Mouse (Mus musculus): ENCODE measurements around the gene Plin5. TPM values are rescaled to one million over a fixed set of nuclear protein-coding genes. Genes with fewer than 3 reads are reported as not detected.
"Not testable (repeated sequence)": the region's sequence is repeated elsewhere in the genome, so short reads cannot be mapped to it uniquely, and the experiment has no call there.

The Plin5 gene
- total RNA-seq, 1 experiment: 1.4 TPM

DNA sequence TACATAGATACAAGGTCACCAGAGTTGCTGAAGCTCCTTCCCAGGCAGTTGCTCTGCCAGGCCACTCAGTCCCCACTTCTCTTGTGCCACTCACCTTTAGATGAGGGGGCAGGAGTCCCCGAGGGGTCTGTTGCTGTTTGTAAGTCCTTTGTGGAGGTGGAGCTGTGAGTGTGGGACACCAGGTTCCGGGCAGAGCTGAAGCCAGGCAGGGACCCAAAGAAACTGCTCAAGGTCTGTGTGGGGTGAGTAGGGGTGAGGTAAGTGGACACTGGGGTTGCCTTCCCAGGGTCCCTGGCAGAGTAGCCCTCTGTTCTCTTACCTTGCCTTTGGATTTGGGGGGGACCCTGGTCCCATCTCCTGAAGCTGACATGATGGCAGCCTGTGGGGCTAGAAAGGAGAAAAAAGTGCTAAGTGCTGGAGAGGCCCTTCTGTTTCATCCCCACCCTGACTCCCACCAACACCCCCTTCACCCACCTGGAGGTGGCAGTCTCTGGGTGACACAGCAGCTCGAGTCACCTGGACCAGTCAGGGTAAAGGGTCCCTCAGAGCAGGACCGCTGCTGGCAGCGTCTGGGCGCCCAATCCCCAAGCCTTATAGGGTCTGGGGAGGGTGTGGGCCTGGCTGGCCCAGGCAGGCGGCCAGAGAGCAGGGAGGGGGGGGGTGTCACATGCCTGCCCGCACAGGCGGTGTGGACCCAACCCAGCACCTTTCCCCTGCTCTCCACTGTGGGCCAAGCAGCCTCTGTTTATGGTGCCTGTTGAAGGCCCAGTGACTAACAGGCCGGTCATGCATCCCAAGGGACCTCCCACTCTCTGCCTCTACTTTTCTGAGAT lies 8.0 kb downstream of the Plin5 start, which contains the start of gene Plin4:
Gene Plin4, minus strand, starts transcription at position 585 of the 833 bp plus-strand sequence.
- Histone ChIP-seq H3K27ac (ENCODE audit: insufficient read depth, low read depth, low read length, poor library complexity, severe bottlenecking) (no peak within 1 kb of the TSS), H3K9ac (ENCODE audit: insufficient read depth, low read depth, low read length, poor library complexity, severe bottlenecking) (no peak within 1 kb of the TSS), H3K36me3 (ENCODE audit: control insufficient read depth, insufficient read depth, low read length, poor library complexity, severe bottlenecking) (no peaks in the 10 kb centered on the region), H3K4me1 (ENCODE audit: control insufficient read depth in 2 of 2, insufficient read depth in 2 of 2, low read length in 2 of 2, poor library complexity in 1 of 2) (peaks cover 0 to 7% of the 10 kb centered on the region in 2 experiments; a peak in 1 of 4 replicates), H3K9me3 (ENCODE audit: control insufficient read depth, insufficient read depth, low read depth, low read length) (no peaks in the 10 kb centered on the region), H3K4me3 (ENCODE audit: insufficient read depth in 1 of 2, low read depth in 1 of 2, low read length in 2 of 2, poor library complexity in 1 of 2, severe bottlenecking in 1 of 2) (no peak within 1 kb of the TSS)
- in situ Hi-C loops (cut with MboI; ENCODE audit: low sequenced_read_pairs in 2 of 2, unreplicated experiment in 2 of 2): no loop called here
- DNase-seq (ENCODE audit: low read depth, low spot score): no peak
- TF ChIP-seq ZC3H11A (IDR thresholded peaks at IDR 0.05; ENCODE audit: borderline replicate concordance, low read depth, low read length) (no peak), ZNF384 (IDR thresholded peaks at IDR 0.05; ENCODE audit: low read depth, low read length) (no peak), MAFK (IDR thresholded peaks at IDR 0.05; ENCODE audit: insufficient read depth, low read depth, low read length) (no peak), HCFC1 (IDR thresholded peaks at IDR 0.05; ENCODE audit: borderline replicate concordance, insufficient read depth, low read length) (no peak), CHD2 (IDR thresholded peaks at IDR 0.05; ENCODE audit: low read depth, low read length) (no peak)

DNA sequence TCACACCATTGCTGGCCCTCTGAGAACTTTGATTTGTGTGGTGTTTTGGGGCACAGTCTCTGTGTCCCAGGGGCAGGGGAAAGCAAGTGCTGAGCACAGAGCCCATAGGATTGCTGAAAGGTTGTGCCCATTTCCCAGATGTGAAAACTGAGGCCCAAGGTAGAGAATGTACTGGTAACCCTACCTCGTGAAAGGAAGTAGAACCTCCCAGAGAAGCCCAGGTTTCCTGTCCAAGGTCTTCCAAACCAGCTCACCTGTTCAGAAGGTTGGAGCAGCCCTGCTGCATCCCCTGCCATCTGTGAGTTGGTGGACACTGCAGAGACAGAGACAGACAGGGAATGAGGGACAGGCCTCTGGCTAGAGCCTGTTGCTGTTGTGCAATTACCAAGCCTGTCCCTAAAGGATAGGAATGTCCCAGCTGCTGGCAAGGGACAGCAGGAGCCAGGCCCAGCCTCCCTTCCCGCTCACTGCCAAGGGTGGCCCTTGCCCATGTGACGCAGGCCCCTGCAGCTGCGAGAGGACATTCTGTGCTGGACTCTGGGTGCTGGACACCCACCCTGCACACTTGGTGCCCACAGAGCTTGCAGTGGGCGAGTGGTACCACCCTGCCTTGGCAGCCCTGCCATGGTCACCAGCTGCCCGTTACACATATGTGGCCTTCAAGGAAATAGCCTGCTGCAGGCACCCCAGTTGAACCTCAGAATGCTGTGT lies 8.9 kb downstream of the Plin5 start:
- TF ChIP-seq ZNF384 (IDR thresholded peaks at IDR 0.05; ENCODE audit: low read depth, low read length) (no peak), MAFK (IDR thresholded peaks at IDR 0.05; ENCODE audit: insufficient read depth, low read depth, low read length) (no peak), HCFC1 (IDR thresholded peaks at IDR 0.05; ENCODE audit: borderline replicate concordance, insufficient read depth, low read length) (no peak), ZC3H11A (IDR thresholded peaks at IDR 0.05; ENCODE audit: borderline replicate concordance, low read depth, low read length) (no peak), CHD2 (IDR thresholded peaks at IDR 0.05; ENCODE audit: low read depth, low read length) (no peak)
- in situ Hi-C loops (cut with MboI; ENCODE audit: low sequenced_read_pairs in 2 of 2, unreplicated experiment in 2 of 2): no loop called here
- Histone ChIP-seq H3K4me3 (ENCODE audit: insufficient read depth in 1 of 2, low read depth in 1 of 2, low read length in 2 of 2, poor library complexity in 1 of 2, severe bottlenecking in 1 of 2) (no peak overlapping the region), H3K4me1 (ENCODE audit: control insufficient read depth in 2 of 2, insufficient read depth in 2 of 2, low read length in 2 of 2, poor library complexity in 1 of 2) (peaks cover 0 to 5% of the 10 kb centered on the region in 2 experiments; a peak in 1 of 4 replicates), H3K9ac (ENCODE audit: insufficient read depth, low read depth, low read length, poor library complexity, severe bottlenecking) (no peak overlapping the region), H3K36me3 (ENCODE audit: control insufficient read depth, insufficient read depth, low read length, poor library complexity, severe bottlenecking) (peaks cover 3% of the 10 kb centered on the region; the same call in 1 of the 2 replicates), H3K9me3 (ENCODE audit: control insufficient read depth, insufficient read depth, low read depth, low read length) (no peaks in the 10 kb centered on the region), H3K27ac (ENCODE audit: insufficient read depth, low read depth, low read length, poor library complexity, severe bottlenecking) (no peak overlapping the region)
- DNase-seq (ENCODE audit: low read depth, low spot score): no peak

DNA sequence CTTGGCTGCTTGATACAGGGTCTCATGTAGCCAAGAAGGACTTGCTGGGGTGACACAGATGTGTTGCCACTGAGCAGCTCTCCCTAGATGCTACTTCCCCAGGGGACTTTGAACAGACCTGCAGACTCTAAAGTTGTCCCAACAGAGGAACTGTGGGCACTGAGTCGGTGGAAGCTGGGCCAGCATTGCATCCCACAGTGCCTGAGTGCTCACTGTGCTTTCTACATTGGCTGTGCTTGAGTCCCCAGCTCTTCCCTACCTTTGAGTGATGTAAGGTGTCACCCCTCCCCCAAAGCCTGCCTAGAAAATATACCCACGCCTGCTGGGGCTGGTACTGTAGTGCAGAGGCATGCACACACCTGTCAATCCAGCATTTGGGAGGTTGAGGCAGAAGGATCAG lies 9.7 kb downstream of the Plin5 start:
- H3K36me3 ChIP-seq (ENCODE audit: control insufficient read depth, insufficient read depth, low read length, poor library complexity, severe bottlenecking): peaks cover 10% of the 10 kb centered on the region; the same call in 1 of the 2 replicates
- H3K27ac ChIP-seq (ENCODE audit: insufficient read depth, low read depth, low read length, poor library complexity, severe bottlenecking): no peak overlapping the region
- no peak for DNase-seq (ENCODE audit: low read depth, low spot score)
- H3K9ac ChIP-seq (ENCODE audit: insufficient read depth, low read depth, low read length, poor library complexity, severe bottlenecking): no peak overlapping the region
- H3K4me3 ChIP-seq (ENCODE audit: insufficient read depth in 1 of 2, low read depth in 1 of 2, low read length in 2 of 2, poor library complexity in 1 of 2, severe bottlenecking in 1 of 2): no peak overlapping the region
- in situ Hi-C loops (cut with MboI; ENCODE audit: low sequenced_read_pairs in 2 of 2, unreplicated experiment in 2 of 2): no loop called here
- H3K4me1 ChIP-seq (ENCODE audit: control insufficient read depth in 2 of 2, insufficient read depth in 2 of 2, low read length in 2 of 2, poor library complexity in 1 of 2): no peaks in the 10 kb centered on the region; a peak in 1 of 4 replicates
- no peak for TF ChIP-seq HCFC1 (IDR thresholded peaks at IDR 0.05; ENCODE audit: borderline replicate concordance, insufficient read depth, low read length)
- TF ChIP-seq ZC3H11A (IDR thresholded peaks at IDR 0.05; ENCODE audit: borderline replicate concordance, low read depth, low read length): no peak
- TF ChIP-seq ZNF384 (IDR thresholded peaks at IDR 0.05; ENCODE audit: low read depth, low read length): no peak
- TF ChIP-seq MAFK (IDR thresholded peaks at IDR 0.05; ENCODE audit: insufficient read depth, low read depth, low read length): no peak
- TF ChIP-seq CHD2 (IDR thresholded peaks at IDR 0.05; ENCODE audit: low read depth, low read length): no peak
- H3K9me3 ChIP-seq (ENCODE audit: control insufficient read depth, insufficient read depth, low read depth, low read length): no peaks in the 10 kb centered on the region

DNA sequence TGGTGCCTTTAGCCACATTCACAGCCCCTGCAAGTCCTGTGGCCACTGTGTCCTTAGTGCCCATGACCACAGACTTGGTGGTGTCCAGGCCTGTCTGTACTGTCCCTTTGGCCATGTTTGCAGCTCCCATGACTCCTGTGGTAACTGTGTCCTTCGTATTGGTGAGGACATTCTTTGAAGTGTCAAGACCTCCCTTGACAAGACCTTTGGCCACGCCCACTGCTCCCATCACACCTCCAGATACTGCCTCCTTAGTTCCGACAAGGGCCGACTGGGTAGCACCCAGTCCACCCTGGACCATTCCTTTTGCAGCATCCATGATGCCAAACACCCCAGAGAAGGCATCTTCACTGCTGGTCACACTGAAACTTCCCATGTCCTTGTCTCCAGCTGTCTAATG lies 10.4 kb downstream of the Plin5 start:
- no peak for DNase-seq (ENCODE audit: low read depth, low spot score)
- H3K9ac ChIP-seq (ENCODE audit: insufficient read depth, low read depth, low read length, poor library complexity, severe bottlenecking): no peak overlapping the region
- H3K27ac ChIP-seq (ENCODE audit: insufficient read depth, low read depth, low read length, poor library complexity, severe bottlenecking): no peak overlapping the region
- no peak for TF ChIP-seq HCFC1 (IDR thresholded peaks at IDR 0.05; ENCODE audit: borderline replicate concordance, insufficient read depth, low read length)
- TF ChIP-seq CHD2 (IDR thresholded peaks at IDR 0.05; ENCODE audit: low read depth, low read length): no peak
- no peak for TF ChIP-seq ZC3H11A (IDR thresholded peaks at IDR 0.05; ENCODE audit: borderline replicate concordance, low read depth, low read length)
- no peak for TF ChIP-seq ZNF384 (IDR thresholded peaks at IDR 0.05; ENCODE audit: low read depth, low read length)
- no peak for TF ChIP-seq MAFK (IDR thresholded peaks at IDR 0.05; ENCODE audit: insufficient read depth, low read depth, low read length)
- no peaks in the 10 kb centered on the region for H3K9me3 ChIP-seq (ENCODE audit: control insufficient read depth, insufficient read depth, low read depth, low read length)
- in situ Hi-C loops (cut with MboI; ENCODE audit: low sequenced_read_pairs in 2 of 2, unreplicated experiment in 2 of 2): no loop called here
- peaks cover 18% of the 10 kb centered on the region for H3K36me3 ChIP-seq (ENCODE audit: control insufficient read depth, insufficient read depth, low read length, poor library complexity, severe bottlenecking)
- no peaks in the 10 kb centered on the region for H3K4me1 ChIP-seq (ENCODE audit: control insufficient read depth in 2 of 2, insufficient read depth in 2 of 2, low read length in 2 of 2, poor library complexity in 1 of 2)
- H3K4me3 ChIP-seq (ENCODE audit: insufficient read depth in 1 of 2, low read depth in 1 of 2, low read length in 2 of 2, poor library complexity in 1 of 2, severe bottlenecking in 1 of 2): no peak overlapping the region

DNA sequence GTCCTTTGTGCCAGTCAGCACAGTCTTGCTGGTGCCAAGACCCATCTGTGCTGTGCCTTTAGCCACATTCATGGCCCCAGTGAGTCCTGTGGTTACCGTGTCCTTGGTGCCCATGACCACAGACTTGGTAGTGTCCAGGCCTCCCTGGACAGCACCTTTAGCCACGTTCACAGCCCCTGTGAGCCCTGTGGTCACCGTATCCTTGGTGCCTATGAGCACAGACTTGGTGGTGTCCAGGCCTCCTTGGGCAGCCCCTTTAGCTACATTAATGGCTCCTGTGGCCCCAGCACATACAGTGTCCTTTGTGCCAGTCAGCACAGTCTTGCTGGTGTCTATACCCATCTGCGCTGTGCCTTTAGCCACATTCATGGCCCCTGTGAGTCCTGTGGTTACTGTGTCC lies 11.0 kb downstream of the Plin5 start:
- H3K9ac ChIP-seq (ENCODE audit: insufficient read depth, low read depth, low read length, poor library complexity, severe bottlenecking); DNase-seq (ENCODE audit: low read depth, low spot score); H3K4me3 ChIP-seq (ENCODE audit: insufficient read depth in 1 of 2, low read depth in 1 of 2, low read length in 2 of 2, poor library complexity in 1 of 2, severe bottlenecking in 1 of 2); H3K4me1 ChIP-seq (ENCODE audit: control insufficient read depth in 2 of 2, insufficient read depth in 2 of 2, low read length in 2 of 2, poor library complexity in 1 of 2); in situ Hi-C loops (cut with MboI; ENCODE audit: low sequenced_read_pairs in 2 of 2, unreplicated experiment in 2 of 2); H3K27ac ChIP-seq (ENCODE audit: insufficient read depth, low read depth, low read length, poor library complexity, severe bottlenecking); H3K9me3 ChIP-seq (ENCODE audit: control insufficient read depth, insufficient read depth, low read depth, low read length): not testable (repeated sequence)
- peaks cover 22% of the 10 kb centered on the region for H3K36me3 ChIP-seq (ENCODE audit: control insufficient read depth, insufficient read depth, low read length, poor library complexity, severe bottlenecking)

DNA sequence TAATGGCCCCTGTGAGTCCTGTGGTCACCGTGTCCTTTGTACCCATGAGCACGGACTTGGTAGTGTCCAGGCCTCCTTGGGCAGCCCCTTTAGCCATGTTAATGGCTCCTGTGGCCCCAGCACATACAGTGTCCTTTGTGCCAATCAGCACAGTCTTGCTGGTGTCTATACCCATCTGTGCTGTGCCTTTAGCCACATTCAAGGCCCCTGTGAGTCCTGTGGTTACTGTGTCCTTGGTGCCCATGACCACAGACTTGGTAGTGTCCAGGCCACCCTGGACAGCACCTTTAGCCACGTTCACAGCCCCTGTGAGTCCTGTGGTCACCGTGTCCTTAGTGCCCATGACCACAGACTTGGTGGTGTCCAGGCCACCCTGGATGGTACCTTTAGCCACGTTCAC lies 12.6 kb downstream of the Plin5 start:
- DNase-seq (ENCODE audit: low read depth, low spot score); H3K9ac ChIP-seq (ENCODE audit: insufficient read depth, low read depth, low read length, poor library complexity, severe bottlenecking); H3K27ac ChIP-seq (ENCODE audit: insufficient read depth, low read depth, low read length, poor library complexity, severe bottlenecking); H3K4me1 ChIP-seq (ENCODE audit: control insufficient read depth in 2 of 2, insufficient read depth in 2 of 2, low read length in 2 of 2, poor library complexity in 1 of 2); H3K4me3 ChIP-seq (ENCODE audit: insufficient read depth in 1 of 2, low read depth in 1 of 2, low read length in 2 of 2, poor library complexity in 1 of 2, severe bottlenecking in 1 of 2); in situ Hi-C loops (cut with MboI; ENCODE audit: low sequenced_read_pairs in 2 of 2, unreplicated experiment in 2 of 2); H3K9me3 ChIP-seq (ENCODE audit: control insufficient read depth, insufficient read depth, low read depth, low read length): not testable (repeated sequence)
- peaks cover 37% of the 10 kb centered on the region for H3K36me3 ChIP-seq (ENCODE audit: control insufficient read depth, insufficient read depth, low read length, poor library complexity, severe bottlenecking)

All from ES-E14 (cell line).